Mouse (Mus musculus): ENCODE measurements around the gene Gm20388. TPM values are rescaled to one million over a fixed set of nuclear protein-coding genes. Genes with fewer than 3 reads are reported as not detected.
A peak's percentile ranks its signal among the peaks of the same experiment; 100 is the strongest.

Gm20388 gene
- polyA plus RNA-seq, 1 experiment from 2014 or later: 3.6 TPM

GRCm38 (mm10) chr8:120685097-120685496, 774.5 kb downstream of the Gm20388 start:
- 69% methylated on average over 5 of the region's 5 CpGs for WGBS
- Histone ChIP-seq H3K9me3 (no peaks in the 10 kb centered on the region), H3K4me1 (peaks cover 24% of the 10 kb centered on the region), H3K36me3 (replicated peaks) (no peaks in the 10 kb centered on the region), H3K27me3 (replicated peaks; ENCODE audit: low read depth, poor library complexity, severe bottlenecking) (peaks cover 42% of the 10 kb centered on the region), H3K27ac (replicated peaks) (peak overlapping the region; percentile 21; the same call in 1 of the 2 replicates), H3K4me3 (no peak overlapping the region)
- no peak for DNase-seq (ENCODE audit: low spot score)

GRCm38 (mm10) chr8:120685591-120685990, 775.0 kb downstream of the Gm20388 start:
- peaks cover 42% of the 10 kb centered on the region for H3K27me3 ChIP-seq (replicated peaks; ENCODE audit: low read depth, poor library complexity, severe bottlenecking)
- no peaks in the 10 kb centered on the region for H3K36me3 ChIP-seq (replicated peaks)
- no peaks in the 10 kb centered on the region for H3K9me3 ChIP-seq
- peaks cover 24% of the 10 kb centered on the region for H3K4me1 ChIP-seq
- no peak overlapping the region for H3K4me3 ChIP-seq
- 78% methylated on average over 8 of the region's 8 CpGs for whole genome bisulfite sequencing
- peak overlapping the region; percentile 21; the same call in 1 of the 2 replicates for H3K27ac ChIP-seq (replicated peaks)
- DNase-seq (ENCODE audit: low spot score): no peak

- DNase-seq (ENCODE audit: low spot score): no peak
- H3K9me3 ChIP-seq: no peaks in the 10 kb centered on the region
- 86% methylated on average over 13 of the region's 13 CpGs for WGBS
- H3K4me1 ChIP-seq: peaks cover 24% of the 10 kb centered on the region
- no peak overlapping the region for H3K4me3 ChIP-seq
- H3K27me3 ChIP-seq (replicated peaks; ENCODE audit: low read depth, poor library complexity, severe bottlenecking): peaks cover 42% of the 10 kb centered on the region
- no peaks in the 10 kb centered on the region for H3K36me3 ChIP-seq (replicated peaks)
- 0 out of 2 replicates have a peak overlapping the region, but pooled peaks have one; percentile 21 for H3K27ac ChIP-seq (replicated peaks)
These were observed 775.4 kb downstream of the Gm20388 start for GRCm38 (mm10) chr8:120686051-120686450.

GRCm38 (mm10) chr8:120686576-120686975, 775.9 kb downstream of the Gm20388 start:
- no peaks in the 10 kb centered on the region for H3K9me3 ChIP-seq
- DNase-seq (ENCODE audit: low spot score): no peak
- H3K27ac ChIP-seq (replicated peaks): no peak overlapping the region
- H3K4me1 ChIP-seq: peaks cover 24% of the 10 kb centered on the region
- no peak overlapping the region for H3K4me3 ChIP-seq
- 81% methylated on average over 5 of the region's 5 CpGs for WGBS
- peaks cover 42% of the 10 kb centered on the region for H3K27me3 ChIP-seq (replicated peaks; ENCODE audit: low read depth, poor library complexity, severe bottlenecking)
- H3K36me3 ChIP-seq (replicated peaks): no peaks in the 10 kb centered on the region

GRCm38 (mm10) chr8:120687786-120688185, 777.1 kb downstream of the Gm20388 start:
- 82% methylated on average over 8 of the region's 8 CpGs for WGBS
- Histone ChIP-seq H3K9me3 (no peaks in the 10 kb centered on the region), H3K4me1 (peaks cover 24% of the 10 kb centered on the region), H3K27ac (replicated peaks) (no peak overlapping the region), H3K4me3 (no peak overlapping the region), H3K27me3 (replicated peaks; ENCODE audit: low read depth, poor library complexity, severe bottlenecking) (peaks cover 35% of the 10 kb centered on the region), H3K36me3 (replicated peaks) (no peaks in the 10 kb centered on the region)
- no peak for DNase-seq (ENCODE audit: low spot score)

- Histone ChIP-seq H3K4me3 (no peak overlapping the region), H3K27ac (replicated peaks) (no peak overlapping the region), H3K9me3 (no peaks in the 10 kb centered on the region), H3K36me3 (replicated peaks) (no peaks in the 10 kb centered on the region), H3K27me3 (replicated peaks; ENCODE audit: low read depth, poor library complexity, severe bottlenecking) (peaks cover 31% of the 10 kb centered on the region), H3K4me1 (peaks cover 26% of the 10 kb centered on the region)
- 89% methylated on average over 7 of the region's 7 CpGs for WGBS
- no peak for DNase-seq (ENCODE audit: low spot score)
These were observed 777.9 kb downstream of the Gm20388 start for GRCm38 (mm10) chr8:120688511-120688910.

GRCm38 (mm10) chr8:120692934-120693333, 782.3 kb downstream of the Gm20388 start:
- no peaks in the 10 kb centered on the region for H3K36me3 ChIP-seq (replicated peaks)
- peaks cover 1% of the 10 kb centered on the region for H3K9me3 ChIP-seq
- 54% methylated on average over 4 of the region's 4 CpGs for WGBS
- no peak overlapping the region for H3K4me3 ChIP-seq
- peaks cover 17% of the 10 kb centered on the region for H3K4me1 ChIP-seq
- DNase-seq (ENCODE audit: low spot score): no peak
- H3K27ac ChIP-seq (replicated peaks): no peak overlapping the region
- H3K27me3 ChIP-seq (replicated peaks; ENCODE audit: low read depth, poor library complexity, severe bottlenecking): peaks cover 17% of the 10 kb centered on the region; the same call in 1 of the 2 replicates

GRCm38 (mm10) chr8:120693861-120694493, 783.3 kb downstream of the Gm20388 start:
- Histone ChIP-seq H3K4me1 (peaks cover 17% of the 10 kb centered on the region), H3K27me3 (replicated peaks; ENCODE audit: low read depth, poor library complexity, severe bottlenecking) (peaks cover 11% of the 10 kb centered on the region; the same call in 1 of the 2 replicates), H3K27ac (replicated peaks) (no peak overlapping the region), H3K9me3 (peaks cover 4% of the 10 kb centered on the region), H3K4me3 (no peak overlapping the region), H3K36me3 (replicated peaks) (no peaks in the 10 kb centered on the region)
- DNase-seq (ENCODE audit: low spot score): peak; percentile 24
- 56% methylated on average over 22 of the region's 22 CpGs for WGBS

- Histone ChIP-seq H3K27me3 (replicated peaks; ENCODE audit: low read depth, poor library complexity, severe bottlenecking) (peaks cover 10% of the 10 kb centered on the region), H3K36me3 (replicated peaks) (no peaks in the 10 kb centered on the region), H3K27ac (replicated peaks) (no peak overlapping the region), H3K4me3 (no peak overlapping the region), H3K4me1 (peaks cover 27% of the 10 kb centered on the region), H3K9me3 (peaks cover 4% of the 10 kb centered on the region)
- 64% methylated on average over 13 of the region's 13 CpGs for WGBS
- DNase-seq (ENCODE audit: low spot score): peak; percentile 24
These were observed 785.9 kb downstream of the Gm20388 start for GRCm38 (mm10) chr8:120696401-120697153.

GRCm38 (mm10) chr8:120697154-120697978, 786.7 kb downstream of the Gm20388 start:
- no peaks in the 10 kb centered on the region for H3K36me3 ChIP-seq (replicated peaks)
- H3K4me1 ChIP-seq: peaks cover 30% of the 10 kb centered on the region
- peaks cover 17% of the 10 kb centered on the region for H3K27me3 ChIP-seq (replicated peaks; ENCODE audit: low read depth, poor library complexity, severe bottlenecking)
- no peak overlapping the region for H3K27ac ChIP-seq (replicated peaks)
- no peak overlapping the region for H3K4me3 ChIP-seq
- no peak for DNase-seq (ENCODE audit: low spot score)
- 86% methylated on average over 17 of the region's 17 CpGs for WGBS
- peaks cover 4% of the 10 kb centered on the region for H3K9me3 ChIP-seq

- DNase-seq (ENCODE audit: low spot score): no peak
- Histone ChIP-seq H3K36me3 (replicated peaks) (no peaks in the 10 kb centered on the region), H3K27me3 (replicated peaks; ENCODE audit: low read depth, poor library complexity, severe bottlenecking) (peaks cover 19% of the 10 kb centered on the region), H3K4me1 (peaks cover 29% of the 10 kb centered on the region), H3K9me3 (peaks cover 4% of the 10 kb centered on the region), H3K27ac (replicated peaks) (no peak overlapping the region), H3K4me3 (no peak overlapping the region)
These were observed 787.3 kb downstream of the Gm20388 start for GRCm38 (mm10) chr8:120697979-120698272.

GRCm38 (mm10) chr8:120698426-120698825, 787.8 kb downstream of the Gm20388 start:
- no peak for DNase-seq (ENCODE audit: low spot score)
- peaks cover 29% of the 10 kb centered on the region for H3K4me1 ChIP-seq
- H3K9me3 ChIP-seq: peaks cover 4% of the 10 kb centered on the region
- H3K36me3 ChIP-seq (replicated peaks): no peaks in the 10 kb centered on the region
- H3K4me3 ChIP-seq: no peak overlapping the region
- 94% methylated on average over 7 of the region's 7 CpGs for WGBS
- H3K27ac ChIP-seq (replicated peaks): no peak overlapping the region
- H3K27me3 ChIP-seq (replicated peaks; ENCODE audit: low read depth, poor library complexity, severe bottlenecking): peaks cover 19% of the 10 kb centered on the region

All from embryonic facial prominence, embryonic 10.5 days (tissue).